In genomic region chr5:64389202-64389929, GRCm38 (mm10) we compare ENCODE assay signal across 8 mouse cellular contexts.
A peak's percentile ranks its signal among the peaks of the same experiment; 100 is the strongest.
DNase-seq lines count a peak whose midpoint lies in the region; ATAC-seq and TF ChIP-seq lines count a peak whose summit lies in the region.

No protein-coding gene starts in this region.

- no peak overlapping the region for H3K4me3 ChIP-seq in heart, adult 2 months
- 0 out of 2 replicates have a peak overlapping the region, but pooled peaks have one; percentile 11 for H3K4me3 ChIP-seq in embryonic facial prominence, embryonic 10.5 days
- H3K4me3 ChIP-seq in hindbrain, embryonic 11.5 days (ENCODE audit: low read depth, low read length): no peak overlapping the region
- H3K4me3 ChIP-seq in liver, postnatal 0 days (ENCODE audit: low read depth, low read length): no peak overlapping the region

- peak overlapping the region; percentile 73 for H3K27ac ChIP-seq in heart, adult 2 months
- H3K27ac ChIP-seq in embryonic facial prominence, embryonic 10.5 days (replicated peaks): peak overlapping the region; percentile 60
- no peak overlapping the region for H3K27ac ChIP-seq in hindbrain, embryonic 11.5 days (ENCODE audit: low read depth, low read length)
- no peak overlapping the region for H3K27ac ChIP-seq in liver, postnatal 0 days (ENCODE audit: low read depth)

- peaks cover 19% of the 10 kb centered on the region for H3K4me1 ChIP-seq in heart, adult 2 months (ENCODE audit: control insufficient read depth, insufficient read depth, low read length)
- peaks cover 49% of the 10 kb centered on the region for H3K4me1 ChIP-seq in embryonic facial prominence, embryonic 10.5 days
- peaks cover 5% of the 10 kb centered on the region for H3K4me1 ChIP-seq in hindbrain, embryonic 11.5 days (replicated peaks; ENCODE audit: control insufficient read depth, insufficient read depth, low read length)
- peaks cover 14% of the 10 kb centered on the region for H3K4me1 ChIP-seq in liver, postnatal 0 days (ENCODE audit: insufficient read depth)

- peak; percentile 61 for ATAC-seq in hindbrain, embryonic 11.5 days (ENCODE audit: low FRiP score)
- no peak; the same call in 1 of the 2 replicates for ATAC-seq in liver, postnatal 0 days

- no peaks in the 10 kb centered on the region for H3K79me2 ChIP-seq in heart, adult 2 months (replicated peaks; ENCODE audit: control insufficient read depth, insufficient read depth, low read length)

- no peaks in the 10 kb centered on the region; the same call in 1 of the 2 replicates for H3K36me3 ChIP-seq in heart, adult 2 months (ENCODE audit: control insufficient read depth, insufficient read depth, low read length)
- H3K36me3 ChIP-seq in embryonic facial prominence, embryonic 10.5 days (replicated peaks): no peaks in the 10 kb centered on the region
- no peaks in the 10 kb centered on the region for H3K36me3 ChIP-seq in hindbrain, embryonic 11.5 days (ENCODE audit: control insufficient read depth, insufficient read depth, low read length)
- H3K36me3 ChIP-seq in liver, postnatal 0 days (replicated peaks; ENCODE audit: insufficient read depth, low read length): no peaks in the 10 kb centered on the region

- peak in 1 of 2 experiments; percentile 48 for DNase-seq in heart, adult 2 months
- no peak for DNase-seq in heart, postnatal 36 days
- DNase-seq in embryonic facial prominence, embryonic 10.5 days (ENCODE audit: low spot score): peak; percentile 60
- DNase-seq in hindbrain, embryonic 11.5 days (ENCODE audit: low spot score): peak; percentile 38
- DNase-seq in liver, postnatal 0 days: peak; percentile 35
- DNase-seq in thymus, postnatal 14 days: no peak
- DNase-seq in urinary bladder, postnatal 4 days (ENCODE audit: low spot score in 2 of 2): no peak
- no peak for DNase-seq in cerebellum, adult 11-12 months

- H3K4me2 ChIP-seq in hindbrain, embryonic 11.5 days (replicated peaks; ENCODE audit: low read depth, low read length): no peak overlapping the region
- no peak overlapping the region for H3K4me2 ChIP-seq in liver, postnatal 0 days (ENCODE audit: low read depth, low read length)

- H3K9me3 ChIP-seq in embryonic facial prominence, embryonic 10.5 days: no peaks in the 10 kb centered on the region
- H3K9me3 ChIP-seq in hindbrain, embryonic 11.5 days (ENCODE audit: control insufficient read depth, low read length): no peaks in the 10 kb centered on the region
- no peaks in the 10 kb centered on the region for H3K9me3 ChIP-seq in liver, postnatal 0 days (ENCODE audit: low read length)

- under 1% methylated on average over 6 of the region's 6 CpGs for WGBS in heart, adult 2 months
- 17% methylated on average over 6 of the region's 6 CpGs for WGBS in embryonic facial prominence, embryonic 10.5 days
- 13% methylated on average over 6 of the region's 6 CpGs for WGBS in hindbrain, embryonic 11.5 days
- WGBS in liver, postnatal 0 days (ENCODE audit: insufficient replicate concordance): 59% methylated on average over 6 of the region's 6 CpGs

- H3K27me3 ChIP-seq in heart, adult 2 months (ENCODE audit: control insufficient read depth, insufficient read depth, low read length): no peaks in the 10 kb centered on the region
- H3K27me3 ChIP-seq in embryonic facial prominence, embryonic 10.5 days (replicated peaks; ENCODE audit: low read depth, poor library complexity, severe bottlenecking): peaks cover 20% of the 10 kb centered on the region; the same call in 1 of the 2 replicates
- H3K27me3 ChIP-seq in hindbrain, embryonic 11.5 days (ENCODE audit: control insufficient read depth, insufficient read depth, low read length): no peaks in the 10 kb centered on the region
- no peaks in the 10 kb centered on the region for H3K27me3 ChIP-seq in liver, postnatal 0 days (ENCODE audit: insufficient read depth, low read length)

- no peak for TF ChIP-seq POLR2A in heart, adult 2 months (IDR thresholded peaks at IDR 0.05; ENCODE audit: insufficient read depth, low read depth, low read length)

- no peak overlapping the region for H3K9ac ChIP-seq in heart, adult 2 months (ENCODE audit: low read depth, low read length)
- no peak overlapping the region for H3K9ac ChIP-seq in hindbrain, embryonic 11.5 days (ENCODE audit: low read depth, low read length)
- H3K9ac ChIP-seq in liver, postnatal 0 days (replicated peaks): no peak overlapping the region

- intact Hi-C loops in heart, adult 2 months (cut with DNase I): loop anchor here (5.0 kb wide), 2 partner anchors 193 to 293 kb away; no protein-coding TSS in a partner anchor
- intact Hi-C loops in heart, postnatal 36 days (cut with DNase I): loop anchor here (5.0 kb wide), 1 partner anchor 313 kb away; no protein-coding TSS in a partner anchor

- TF ChIP-seq EP300 in heart, adult 2 months (IDR thresholded peaks at IDR 0.05; ENCODE audit: insufficient read depth, low read depth, low read length): no peak
- TF ChIP-seq EP300 in liver, postnatal 0 days (IDR thresholded peaks at IDR 0.05; ENCODE audit: low read depth): no peak

- TF ChIP-seq CTCF in heart, adult 2 months (IDR thresholded peaks at IDR 0.05): no peak
- no peak for TF ChIP-seq CTCF in liver, postnatal 0 days (IDR thresholded peaks at IDR 0.05; ENCODE audit: low read depth)

Comparison
In these comparisons a context has a peak if more than half of its experiments do, and no peak if none do; other contexts are left out.
1. DNase-seq: peak in embryonic facial prominence, embryonic 10.5 days (single experiment), hindbrain, embryonic 11.5 days (single experiment) and liver, postnatal 0 days (single experiment); none in heart, postnatal 36 days (0 of 2), thymus, postnatal 14 days (single experiment), urinary bladder, postnatal 4 days (0 of 2) and cerebellum, adult 11-12 months (single experiment).
2. H3K27ac ChIP-seq: peak in heart, adult 2 months (single experiment) and embryonic facial prominence, embryonic 10.5 days (single experiment); none in hindbrain, embryonic 11.5 days (single experiment) and liver, postnatal 0 days (single experiment).